Mouse (Mus musculus) CH12.LX (cell line): ENCODE data around the gene Hspa1a. TPM values are rescaled to one million over a fixed set of nuclear protein-coding genes. Genes with fewer than 3 reads are reported as not detected.

ENCODE experiments used
- DNase-seq: peaks from one replicate; pipeline ENCODE4 v3.0.0-alpha.2; 2013; ENCODE audit errors: extremely low read depth
- H3K27ac ChIP-seq: 2 replicates; pipeline ENCODE4 v1.5.1; 2012; ENCODE audit warnings: low read depth, mild to moderate bottlenecking, control low read depth, moderate library complexity; ENCODE audit not compliant: insufficient read depth
- H3K27me3 ChIP-seq: replicated peaks from 2 replicates; pipeline ENCODE3; 2012; ENCODE audit warnings: inconsistent platforms
- H3K36me3 ChIP-seq, 2 experiments: replicated peaks in 1 of 2; 2 replicates each; pipeline versions ENCODE3 to v1.6.1; 2012; ENCODE audit warnings: inconsistent platforms in 1 of 2, low read length in 1 of 2, mild to moderate bottlenecking in 1 of 2, mixed read lengths in 1 of 2, moderate library complexity in 1 of 2; ENCODE audit not compliant: control insufficient read depth in 1 of 2, insufficient read depth in 1 of 2
- H3K4me1 ChIP-seq, 2 experiments: 2 replicates each; pipeline ENCODE4 v1.6.1; 2012; ENCODE audit warnings: inconsistent platforms in 1 of 2, moderate library complexity in 1 of 2; ENCODE audit not compliant: insufficient read depth in 2 of 2, control insufficient read depth in 1 of 2
- H3K4me2 ChIP-seq: 2 replicates; pipeline ENCODE4 v1.6.1; 2012; ENCODE audit warnings: low read depth, mild to moderate bottlenecking, control low read depth; ENCODE audit not compliant: poor library complexity, insufficient read depth, severe bottlenecking
- H3K4me3 ChIP-seq, 3 experiments: fragments of 150-350 bp in 1 of 3; sonication (generic) in 1 of 3; replicated peaks in 1 of 3; 2 replicates each; pipeline versions ENCODE3 to v1.5.1; 2011 to 2012; ENCODE audit warnings: low read depth in 2 of 3, low read length in 2 of 3, mild to moderate bottlenecking in 2 of 3, moderate library complexity in 2 of 3, control low read depth in 1 of 3, improper control_type of control experiment in 1 of 3, inconsistent platforms in 1 of 3, mixed read lengths in 1 of 3; ENCODE audit not compliant: poor library complexity in 1 of 3
- H3K79me2 ChIP-seq: replicated peaks from 2 replicates; pipeline ENCODE4 v1.6.1; 2012; ENCODE audit warnings: mild to moderate bottlenecking, moderate library complexity; ENCODE audit not compliant: control insufficient read depth, poor library complexity, insufficient read depth, severe bottlenecking; ENCODE audit errors: extremely low read depth
- H3K9ac ChIP-seq: 2 replicates; pipeline ENCODE4 v1.6.1; 2012; ENCODE audit warnings: low read depth, mild to moderate bottlenecking, control low read depth, moderate library complexity; ENCODE audit not compliant: insufficient read depth
- H3K9me3 ChIP-seq: replicated peaks from 2 replicates; pipeline ENCODE3; 2012; ENCODE audit warnings: low read length, inconsistent platforms, mixed read lengths
- BHLHE40 ChIP-seq: IDR thresholded peaks from 2 replicates; pipeline ENCODE4 v1.6.1; 2011; ENCODE audit warnings: mild to moderate bottlenecking, low read depth, low read length, improper control_type of control experiment
- CHD1 ChIP-seq: IDR thresholded peaks from 2 replicates; pipeline ENCODE4 v1.6.1; 2012; ENCODE audit warnings: low read depth, low read length, improper control_type of control experiment, inconsistent platforms
- CHD2 ChIP-seq: IDR thresholded peaks from 2 replicates; pipeline ENCODE4 v1.6.1; 2011; ENCODE audit warnings: low read length, improper control_type of control experiment
- CTCF ChIP-seq, 2 experiments: IDR thresholded peaks in 1 of 2; conservative IDR thresholded peaks in 1 of 2; 2 replicates each; pipeline ENCODE4 v1.5.1; 2011 to 2012; ENCODE audit warnings: low read depth in 2 of 2, low read length in 2 of 2, improper control_type of control experiment in 1 of 2, inconsistent platforms in 1 of 2, mild to moderate bottlenecking in 1 of 2, moderate library complexity in 1 of 2
- E2F4 ChIP-seq: IDR thresholded peaks from 2 replicates; pipeline ENCODE4 v1.6.1; 2011; ENCODE audit warnings: low read depth, low read length, improper control_type of control experiment; ENCODE audit not compliant: insufficient replicate concordance
- ELF1 ChIP-seq: IDR thresholded peaks from 2 replicates; pipeline ENCODE4 v1.6.1; 2014; ENCODE audit warnings: low read depth, mild to moderate bottlenecking, inconsistent platforms, low read length, improper control_type of control experiment
- ETS1 ChIP-seq: conservative IDR thresholded peaks from 2 replicates; pipeline ENCODE4 v1.6.1; 2012; ENCODE audit warnings: low read depth, mild to moderate bottlenecking, inconsistent platforms, low read length, improper control_type of control experiment, moderate library complexity
- GABPA ChIP-seq: IDR thresholded peaks from 2 replicates; pipeline ENCODE4 v1.6.1; 2012; ENCODE audit warnings: low read depth, low read length, improper control_type of control experiment, inconsistent platforms; ENCODE audit not compliant: insufficient replicate concordance
- HCFC1 ChIP-seq: IDR thresholded peaks from 2 replicates; pipeline ENCODE4 v1.6.1; 2012; ENCODE audit warnings: low read depth, mild to moderate bottlenecking, inconsistent platforms, low read length, improper control_type of control experiment
- IRF4 ChIP-seq: IDR thresholded peaks from 2 replicates; pipeline ENCODE4 v1.6.1; 2014; ENCODE audit warnings: low read depth, mild to moderate bottlenecking, inconsistent platforms, low read length, improper control_type of control experiment
- JUN ChIP-seq: IDR thresholded peaks from 2 replicates; pipeline ENCODE4 v1.6.1; 2011; ENCODE audit warnings: low read depth, mild to moderate bottlenecking, low read length, improper control_type of control experiment, moderate library complexity; ENCODE audit not compliant: insufficient read depth
- JUND ChIP-seq: conservative IDR thresholded peaks from 2 replicates; pipeline ENCODE4 v1.6.1; 2011; ENCODE audit warnings: low read depth, low read length, improper control_type of control experiment
- KAT2A ChIP-seq: IDR thresholded peaks from 2 replicates; pipeline ENCODE4 v1.6.1; 2012; ENCODE audit warnings: low read length, improper control_type of control experiment, inconsistent platforms; ENCODE audit not compliant: insufficient replicate concordance
- MAFK ChIP-seq: IDR thresholded peaks from 2 replicates; pipeline ENCODE4 v1.6.1; 2011; ENCODE audit warnings: low read length, improper control_type of control experiment; ENCODE audit not compliant: insufficient replicate concordance
- MAX ChIP-seq: IDR thresholded peaks from 2 replicates; pipeline ENCODE4 v1.6.1; 2011; ENCODE audit warnings: low read length, improper control_type of control experiment
- MAZ ChIP-seq: IDR thresholded peaks from 2 replicates; pipeline ENCODE4 v1.6.1; 2012; ENCODE audit warnings: low read depth, mild to moderate bottlenecking, inconsistent platforms, low read length, improper control_type of control experiment, moderate library complexity
- MEF2A ChIP-seq: IDR thresholded peaks from 2 replicates; pipeline ENCODE4 v1.6.1; 2014; ENCODE audit warnings: low read depth, mild to moderate bottlenecking, inconsistent platforms, low read length, improper control_type of control experiment, borderline replicate concordance
- MXI1 ChIP-seq: IDR thresholded peaks from 2 replicates; pipeline ENCODE4 v1.6.1; 2011; ENCODE audit warnings: mild to moderate bottlenecking, low read depth, low read length, improper control_type of control experiment
- MYC ChIP-seq: IDR thresholded peaks from 2 replicates; pipeline ENCODE4 v1.6.1; 2011; ENCODE audit warnings: low read depth, mild to moderate bottlenecking, improper control_type of control experiment, low read length
- NELFE ChIP-seq: IDR thresholded peaks from 2 replicates; pipeline ENCODE4 v1.6.1; 2011; ENCODE audit warnings: low read depth, low read length, improper control_type of control experiment
- NRF1 ChIP-seq: IDR thresholded peaks from 2 replicates; pipeline ENCODE4 v1.6.1; 2014; ENCODE audit warnings: low read depth, mild to moderate bottlenecking, inconsistent platforms, low read length, improper control_type of control experiment, moderate library complexity
- PAX5 ChIP-seq: IDR thresholded peaks from 2 replicates; pipeline ENCODE4 v1.6.1; 2012; ENCODE audit warnings: low read length, inconsistent platforms, mixed read lengths
- POLR2A ChIP-seq: IDR thresholded peaks from 2 replicates; pipeline ENCODE4 v1.6.1; 2011; ENCODE audit warnings: low read depth, mild to moderate bottlenecking, improper control_type of control experiment, low read length
- POLR2AphosphoS2 ChIP-seq: IDR thresholded peaks from 2 replicates; pipeline ENCODE4 v1.6.1; 2011; ENCODE audit warnings: low read depth, low read length, improper control_type of control experiment
- RAD21 ChIP-seq: IDR thresholded peaks from 2 replicates; pipeline ENCODE4 v1.6.1; 2011; ENCODE audit warnings: low read depth, mild to moderate bottlenecking, low read length, improper control_type of control experiment, moderate library complexity
- RCOR1 ChIP-seq: conservative IDR thresholded peaks from 2 replicates; pipeline ENCODE4 v1.6.1; 2012; ENCODE audit warnings: low read depth, mild to moderate bottlenecking, inconsistent platforms, low read length, improper control_type of control experiment
- SIN3A ChIP-seq: IDR thresholded peaks from 2 replicates; pipeline ENCODE4 v1.6.1; 2012; ENCODE audit warnings: low read length, improper control_type of control experiment, inconsistent platforms
- SMC3 ChIP-seq: IDR thresholded peaks from 2 replicates; pipeline ENCODE4 v1.6.1; 2011; ENCODE audit warnings: low read depth, low read length, improper control_type of control experiment
- TBP ChIP-seq: conservative IDR thresholded peaks from 2 replicates; pipeline ENCODE4 v1.6.1; 2011; ENCODE audit warnings: low read depth, low read length, improper control_type of control experiment
- TCF12 ChIP-seq: IDR thresholded peaks from 2 replicates; pipeline ENCODE4 v1.6.1; 2014; ENCODE audit warnings: low read depth, mild to moderate bottlenecking, inconsistent platforms, low read length, improper control_type of control experiment
- UBTF ChIP-seq: IDR thresholded peaks from 2 replicates; pipeline ENCODE4 v1.6.1; 2012; ENCODE audit warnings: low read depth, mild to moderate bottlenecking, inconsistent platforms, low read length, improper control_type of control experiment, moderate library complexity
- USF1 ChIP-seq: IDR thresholded peaks from 2 replicates; pipeline ENCODE4 v1.6.1; 2014; ENCODE audit warnings: low read depth, mild to moderate bottlenecking, inconsistent platforms, low read length, improper control_type of control experiment
- USF2 ChIP-seq: conservative IDR thresholded peaks from 2 replicates; pipeline ENCODE4 v1.6.1; 2011; ENCODE audit warnings: low read depth, low read length, improper control_type of control experiment
- ZC3H11A ChIP-seq: IDR thresholded peaks from 2 replicates; pipeline ENCODE4 v1.6.1; 2012; ENCODE audit warnings: low read depth, mild to moderate bottlenecking, inconsistent platforms, low read length, improper control_type of control experiment
- ZKSCAN1 ChIP-seq: IDR thresholded peaks from 2 replicates; pipeline ENCODE4 v1.6.1; 2012; ENCODE audit warnings: low read depth, inconsistent platforms, low read length, improper control_type of control experiment, borderline replicate concordance
- ZMIZ1 ChIP-seq: IDR thresholded peaks from 2 replicates; pipeline ENCODE4 v1.6.1; 2012; ENCODE audit warnings: low read depth, mild to moderate bottlenecking, inconsistent platforms, low read length, improper control_type of control experiment
- ZNF384 ChIP-seq: IDR thresholded peaks from 2 replicates; pipeline ENCODE4 v1.6.1; 2012; ENCODE audit warnings: low read depth, low read length, improper control_type of control experiment, inconsistent platforms
- dilution Hi-C: fragments of 300-500 bp; cut with MboI; formaldehyde crosslinking; loops from 2 replicates; pipeline ENCODE4 v1.14.3; 2020; ENCODE audit warnings: low sequenced_read_pairs; ENCODE audit not compliant: extremely low pct_unique_long_range_greater_than_20kb, extremely low pct_ligation_motif_present
- in situ Hi-C: fragments of 300-500 bp; cut with MboI; formaldehyde crosslinking; loops from 3 replicates; pipeline ENCODE4 v1.14.3; 2019; ENCODE audit warnings: low sequenced_read_pairs, low pct_ligation_motif_present, low pct_unique_long_range_greater_than_20kb, mixed read lengths
- polyA plus RNA-seq: library from polyadenylated mRNA; unstranded; fragments of >175 nt; gene quantifications from 2 replicates; pipeline ENCODE4 v1.2.1, GENCODE M21; 2012; ENCODE audit warnings: low read depth; ENCODE audit not compliant: insufficient read length
- total RNA-seq, 2 experiments: library from RNA; depleted of rRNA; stranded (reverse); fragments of 300-350 nt in 1 of 2; fragments of >200 nt in 1 of 2; gene quantifications; 2 replicates each; pipeline ENCODE4 v1.2.3; 2012 to 2014

Hspa1a gene
- total and polyA plus RNA-seq, 3 experiments: not detected

DNA sequence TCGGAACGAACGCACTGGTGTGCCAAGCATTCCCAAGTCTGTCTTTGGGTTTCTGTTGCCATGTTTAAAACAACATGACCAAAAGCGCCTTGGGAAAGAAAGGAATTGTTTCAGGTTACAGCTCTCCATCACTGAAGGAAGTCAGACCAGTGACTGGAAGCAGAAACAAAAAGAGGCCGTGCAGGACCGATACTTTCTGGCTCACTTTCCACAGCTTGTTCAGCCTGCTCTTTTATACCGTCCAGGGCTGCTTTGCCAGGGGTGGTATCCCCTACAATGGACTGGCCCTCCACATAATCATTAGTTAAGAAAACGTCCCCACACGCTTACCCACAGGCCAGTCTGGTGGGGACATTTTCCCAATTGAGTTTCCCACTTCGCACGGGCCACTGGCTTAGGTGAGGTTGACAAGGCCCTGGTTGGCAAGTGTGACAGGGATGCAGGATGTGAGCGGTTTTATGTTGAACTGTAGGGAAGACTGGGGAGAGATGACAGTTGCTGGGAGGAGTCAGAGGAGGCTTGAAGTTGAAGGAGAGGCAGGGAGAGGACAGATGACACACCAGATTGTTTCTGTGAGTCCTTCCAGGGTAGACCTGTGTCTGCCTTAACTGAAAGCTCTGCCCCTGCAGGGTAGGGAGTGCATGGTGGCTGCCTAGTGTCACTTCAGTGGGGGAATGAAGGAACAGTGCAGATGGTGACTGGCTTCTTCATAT, 30.4 kb upstream of the Hspa1a start:
- in situ Hi-C loops: no loop called here
- Histone ChIP-seq H3K79me2 (peaks cover 36% of the 10 kb centered on the region), H3K9ac (peak overlapping the region; percentile 100), H3K27ac (peak overlapping the region; percentile 100), H3K4me3 (peak overlapping the region; percentile 84 to 94 (median 86)), H3K9me3 (peaks cover 27% of the 10 kb centered on the region), H3K4me1 (peaks cover 8 to 14% of the 10 kb centered on the region in 2 experiments; a peak in 3 of 4 replicates), H3K27me3 (no peaks in the 10 kb centered on the region), H3K4me2 (peak overlapping the region; percentile 88), H3K36me3 (peaks cover 45 to 59% of the 10 kb centered on the region in 2 experiments)
- dilution Hi-C loops: no loop called here
- peak; percentile 60 for DNase-seq
- TF ChIP-seq MAFK (no peak), USF2 (no peak), ZKSCAN1 (no peak), ZNF384 (no peak), SMC3 (no peak), NRF1 (no peak), PAX5 (no peak), MYC (no peak), TCF12 (no peak), KAT2A (no peak), HCFC1 (no peak), MXI1 (no peak; the same call in 1 of the 2 replicates), ZMIZ1 (no peak; the same call in 1 of the 2 replicates), E2F4 (no peak), USF1 (no peak), IRF4 (no peak; the same call in 1 of the 2 replicates), POLR2AphosphoS2 (peak; percentile 78; the same call in 1 of the 2 replicates), UBTF (no peak), MAX (no peak), POLR2A (peak; percentile 71), NELFE (peak; percentile 63), CHD2 (no peak), GABPA (no peak), MEF2A (no peak), ETS1 (no peak), CHD1 (peak; percentile 51; the same call in 1 of the 2 replicates), JUND (no peak), BHLHE40 (no peak), RAD21 (no peak), TBP (peak; percentile 83), ELF1 (no peak), ZC3H11A (no peak), SIN3A (no peak; the same call in 1 of the 2 replicates), MAZ (no peak), JUN (no peak), RCOR1 (no peak), CTCF (conservative IDR thresholded peaks at IDR 0.05 in 1 of 2, IDR thresholded peaks at IDR 0.05 in 1 of 2; ENCODE audit: low read depth in 2 of 2, low read length in 2 of 2) (no peak)
